Mouse (Mus musculus) intestine, embryonic 16.5 days (tissue): ENCODE measurements around the gene Epha8. TPM values are rescaled to one million over a fixed set of nuclear protein-coding genes. Genes with fewer than 3 reads are reported as not detected.

Experiments
- ATAC-seq: fragments of 200-750 bp; cut with Nextera tagmentation; 2 replicates; pipeline ENCODE4 v1.8.0; 2017; ENCODE audit warnings: moderate TSS enrichment, moderate library complexity
- H3K27ac ChIP-seq: fragments of 300-500 bp; sonication (generic); 2 replicates; pipeline ENCODE4 v1.5.1; 2014; ENCODE audit warnings: mild to moderate bottlenecking, low read length
- H3K27me3 ChIP-seq: fragments of 300-500 bp; sonication (generic); replicated peaks from 2 replicates; pipeline ENCODE4 v1.6.1; 2014; ENCODE audit warnings: low read length, control low read depth, mixed read lengths; ENCODE audit not compliant: control insufficient read depth, insufficient read depth
- H3K36me3 ChIP-seq: fragments of 300-500 bp; sonication (generic); 2 replicates; pipeline ENCODE4 v1.6.1; 2014; ENCODE audit warnings: low read length, control low read depth; ENCODE audit not compliant: control insufficient read depth, insufficient read depth
- H3K4me1 ChIP-seq: fragments of 300-500 bp; sonication (generic); 2 replicates; pipeline ENCODE4 v1.6.1; 2014; ENCODE audit warnings: low read length, control low read depth, mixed read lengths; ENCODE audit not compliant: control insufficient read depth, insufficient read depth
- H3K4me2 ChIP-seq: fragments of 300-500 bp; sonication (generic); 2 replicates; pipeline ENCODE4 v1.6.1; 2014; ENCODE audit warnings: low read depth, low read length, control low read depth
- H3K4me3 ChIP-seq: fragments of 300-500 bp; sonication (generic); 2 replicates; pipeline ENCODE4 v1.5.1; 2014; ENCODE audit warnings: mild to moderate bottlenecking, low read length
- H3K9ac ChIP-seq: fragments of 300-500 bp; sonication (generic); 2 replicates; pipeline ENCODE4 v1.6.1; 2014; ENCODE audit warnings: low read depth, low read length
- H3K9me3 ChIP-seq: fragments of 300-500 bp; sonication (generic); 2 replicates; pipeline ENCODE4 v1.6.1; 2016; ENCODE audit warnings: low read length, control low read depth; ENCODE audit not compliant: control insufficient read depth
- WGBS: fragments of 180-500 bp; shearing (Covaris S2); extraction: QIAGEN DNeasy Blood & Tissue Kit; methylation state at CpG from one replicate; pipeline ENCODE4 v1.1.7; 2014; 5-methylcytosine and 5-hydroxymethylcytosine counted together
- polyA plus RNA-seq: library from polyadenylated mRNA; unstranded; fragments of >200 nt; fragmentation: Nextera tagmentation; extraction: Ambion mirVana; gene quantifications from 2 replicates; pipeline ENCODE4 v1.2.1, GENCODE M21; 2015

The Epha8 gene
- polyA plus RNA-seq, 1 experiment from 2014 or later = 0.33 TPM

- Histone ChIP-seq H3K4me1 (no peaks in the 10 kb centered on the region), H3K4me3 (no peak overlapping the region), H3K9me3 (no peaks in the 10 kb centered on the region), H3K36me3 (no peaks in the 10 kb centered on the region), H3K4me2 (no peak overlapping the region), H3K9ac (no peak overlapping the region), H3K27me3 (peaks cover 5% of the 10 kb centered on the region; the same call in 1 of the 2 replicates), H3K27ac (no peak overlapping the region)
- no peak for ATAC-seq
- 85% methylated on average over 15 of the region's 15 CpGs for WGBS
These were observed 66.6 kb downstream of the Epha8 start for GRCm38 (mm10) chr4:136889981-136890380.

GRCm38 (mm10) chr4:136887714-136888113 lies 68.9 kb downstream of the Epha8 start:
- Histone ChIP-seq H3K27me3 (peaks cover 5% of the 10 kb centered on the region; the same call in 1 of the 2 replicates), H3K36me3 (no peaks in the 10 kb centered on the region), H3K4me1 (no peaks in the 10 kb centered on the region), H3K9me3 (no peaks in the 10 kb centered on the region), H3K4me2 (no peak overlapping the region), H3K4me3 (no peak overlapping the region), H3K9ac (no peak overlapping the region), H3K27ac (no peak overlapping the region)
- ATAC-seq = no peak
- 57% methylated on average over 5 of the region's 5 CpGs for WGBS

- no peak within 1 kb of the TSS for H3K4me2 ChIP-seq
- H3K4me3 ChIP-seq = no peak within 1 kb of the TSS
- no peaks in the 10 kb centered on the region for H3K4me1 ChIP-seq
- ATAC-seq = no peak
- H3K9ac ChIP-seq = no peak within 1 kb of the TSS
- peaks cover 5% of the 10 kb centered on the region; the same call in 1 of the 2 replicates for H3K27me3 ChIP-seq
- 72% methylated on average over 7 of the region's 7 CpGs for WGBS
- no peaks in the 10 kb centered on the region for H3K9me3 ChIP-seq
- H3K36me3 ChIP-seq = no peaks in the 10 kb centered on the region
- no peak within 1 kb of the TSS for H3K27ac ChIP-seq
These were observed 70.5 kb downstream of the Epha8 start, which contains the start of gene C1qb for GRCm38 (mm10) chr4:136886101-136886500. C1qb (minus strand) TSS chr4:136886187.

Other genes starting within 250 kb of the Epha8 start
- gene Ephb2, start 120.8 kb downstream of the Epha8 start, polyA plus RNA-seq = 3.1 and 3.5 TPM in 2 replicates
- gene C1qb, start 70.6 kb downstream of the Epha8 start, polyA plus RNA-seq = 76.3 and 77.6 TPM in 2 replicates
- gene C1qc, start 63.8 kb downstream of the Epha8 start, polyA plus RNA-seq = 28.4 and 32.9 TPM in 2 replicates
- gene C1qa, start 58.0 kb downstream of the Epha8 start, polyA plus RNA-seq = 60.4 and 60.6 TPM in 2 replicates
- 3.0 and 3.1 TPM in 2 replicates for gene Zbtb40, start 92.0 kb upstream of the Epha8 start, polyA plus RNA-seq